Mouse (Mus musculus) MEL (cell line): ENCODE data around the gene Zfp296. TPM values are rescaled to one million over a fixed set of nuclear protein-coding genes. Genes with fewer than 3 reads are reported as not detected.

ENCODE experiments used
- DNase-seq: peaks from one replicate; pipeline ENCODE4 v3.0.0; 2011; ENCODE audit warnings: low read depth, low spot score
- H3K27ac ChIP-seq: 2 replicates; pipeline ENCODE4 v1.5.1; 2012; ENCODE audit warnings: low read depth, mild to moderate bottlenecking, control low read depth, low read length, moderate library complexity; ENCODE audit not compliant: control insufficient read depth
- H3K27me3 ChIP-seq, 2 experiments: fragments of 150-350 bp in 1 of 2; sonication (generic) in 1 of 2; 2 replicates each; pipeline ENCODE4 v1.6.1; 2012; ENCODE audit warnings: low read length in 2 of 2, mild to moderate bottlenecking in 2 of 2, improper control_type of control experiment in 1 of 2, moderate library complexity in 1 of 2; ENCODE audit not compliant: insufficient read depth in 2 of 2, control insufficient read depth in 1 of 2
- H3K36me3 ChIP-seq, 2 experiments: 2 replicates each; pipeline ENCODE4 v1.6.1; 2012 to 2014; ENCODE audit warnings: low read length in 2 of 2, improper control_type of control experiment in 1 of 2, inconsistent platforms in 1 of 2, mild to moderate bottlenecking in 1 of 2; ENCODE audit not compliant: insufficient read depth in 2 of 2, control insufficient read depth in 1 of 2
- H3K4me1 ChIP-seq, 2 experiments: fragments of 150-350 bp in 1 of 2; sonication (generic) in 1 of 2; 2 replicates each; pipeline ENCODE4 v1.6.1; 2012; ENCODE audit warnings: low read length in 2 of 2, improper control_type of control experiment in 1 of 2, mild to moderate bottlenecking in 1 of 2; ENCODE audit not compliant: insufficient read depth in 2 of 2, control insufficient read depth in 1 of 2
- H3K4me3 ChIP-seq, 2 experiments: fragments of 150-350 bp in 1 of 2; sonication (generic) in 1 of 2; 2 replicates each; pipeline ENCODE4 v1.5.1; 2012; ENCODE audit warnings: low read depth in 2 of 2, low read length in 2 of 2, mild to moderate bottlenecking in 2 of 2, moderate library complexity in 2 of 2, control low read depth in 1 of 2, improper control_type of control experiment in 1 of 2; ENCODE audit not compliant: control insufficient read depth in 1 of 2, insufficient read depth in 1 of 2
- H3K79me2 ChIP-seq: 2 replicates; pipeline ENCODE4 v1.6.1; 2012; ENCODE audit warnings: mild to moderate bottlenecking, low read length, moderate library complexity; ENCODE audit not compliant: control insufficient read depth, poor library complexity, insufficient read depth
- H3K9ac ChIP-seq: 2 replicates; pipeline ENCODE4 v1.6.1; 2012; ENCODE audit warnings: low read depth, mild to moderate bottlenecking, control low read depth, low read length, moderate library complexity; ENCODE audit not compliant: control insufficient read depth, poor library complexity, severe bottlenecking
- H3K9me3 ChIP-seq: fragments of 150-350 bp; sonication (generic); replicated peaks from 2 replicates; pipeline ENCODE4 v1.6.1; 2012; ENCODE audit warnings: mild to moderate bottlenecking, low read length, improper control_type of control experiment, moderate library complexity; ENCODE audit not compliant: insufficient read depth
- BHLHE40 ChIP-seq: IDR thresholded peaks from 2 replicates; pipeline ENCODE4 v1.6.1; 2012; ENCODE audit warnings: low read depth, mild to moderate bottlenecking, inconsistent platforms, low read length, improper control_type of control experiment, borderline replicate concordance
- CHD1 ChIP-seq: IDR thresholded peaks from 2 replicates; pipeline ENCODE4 v1.6.1; 2012; ENCODE audit warnings: low read depth, mild to moderate bottlenecking, inconsistent platforms, low read length, improper control_type of control experiment
- CTCF ChIP-seq, 3 experiments: IDR thresholded peaks in 2 of 3; conservative IDR thresholded peaks in 1 of 3; 2 replicates each; pipeline ENCODE4 v1.5.1; 2011 to 2012; ENCODE audit warnings: low read length in 3 of 3, low read depth in 2 of 3, mild to moderate bottlenecking in 2 of 3, improper control_type of control experiment in 1 of 3, inconsistent platforms in 1 of 3, mixed read lengths in 1 of 3, moderate library complexity in 1 of 3; ENCODE audit not compliant: control insufficient read depth in 1 of 3, insufficient read depth in 1 of 3, poor library complexity in 1 of 3, severe bottlenecking in 1 of 3
- E2F4 ChIP-seq: IDR thresholded peaks from 2 replicates; pipeline ENCODE4 v1.6.1; 2011; ENCODE audit warnings: low read depth, low read length, improper control_type of control experiment, borderline replicate concordance
- EP300 ChIP-seq, 2 experiments: IDR thresholded peaks; 2 replicates each; pipeline ENCODE4 v1.6.1; 2011; ENCODE audit warnings: improper control_type of control experiment in 2 of 2, low read length in 2 of 2, low read depth in 1 of 2, mild to moderate bottlenecking in 1 of 2
- GATA1 ChIP-seq: IDR thresholded peaks from 2 replicates; pipeline ENCODE4 v1.6.1; 2011; ENCODE audit warnings: low read depth, low read length, improper control_type of control experiment
- HCFC1 ChIP-seq: IDR thresholded peaks from 2 replicates; pipeline ENCODE4 v1.6.1; 2012; ENCODE audit warnings: low read depth, mild to moderate bottlenecking, inconsistent platforms, low read length, improper control_type of control experiment, moderate library complexity
- JUND ChIP-seq: IDR thresholded peaks from 2 replicates; pipeline ENCODE4 v1.6.1; 2011; ENCODE audit warnings: low read depth, mild to moderate bottlenecking, improper control_type of control experiment, low read length
- KAT2A ChIP-seq: conservative IDR thresholded peaks from 2 replicates; pipeline ENCODE4 v1.6.1; 2012; ENCODE audit warnings: low read depth, low read length, improper control_type of control experiment, inconsistent platforms
- MAX ChIP-seq: IDR thresholded peaks from 2 replicates; pipeline ENCODE4 v1.6.1; 2011; ENCODE audit warnings: low read length, improper control_type of control experiment
- MAZ ChIP-seq: IDR thresholded peaks from 2 replicates; pipeline ENCODE4 v1.6.1; 2012; ENCODE audit warnings: low read depth, mild to moderate bottlenecking, inconsistent platforms, low read length, improper control_type of control experiment
- MEF2A ChIP-seq: IDR thresholded peaks from 2 replicates; pipeline ENCODE4 v1.6.1; 2014; ENCODE audit warnings: low read depth, mild to moderate bottlenecking, inconsistent platforms, low read length, improper control_type of control experiment; ENCODE audit not compliant: poor library complexity, insufficient replicate concordance, severe bottlenecking; ENCODE audit errors: extremely low read depth
- MYB ChIP-seq: IDR thresholded peaks from 2 replicates; pipeline ENCODE4 v1.6.1; 2011; ENCODE audit warnings: mild to moderate bottlenecking, low read depth, low read length, improper control_type of control experiment
- MYC ChIP-seq: IDR thresholded peaks from 2 replicates; pipeline ENCODE4 v1.6.1; 2011; ENCODE audit warnings: low read depth, mild to moderate bottlenecking, low read length, improper control_type of control experiment, moderate library complexity
- POLR2A ChIP-seq, 2 experiments: IDR thresholded peaks; 2 replicates each; pipeline ENCODE4 v1.6.1; 2011 to 2012; ENCODE audit warnings: low read length in 2 of 2, mild to moderate bottlenecking in 2 of 2, control low read depth in 1 of 2, improper control_type of control experiment in 1 of 2, low read depth in 1 of 2, moderate library complexity in 1 of 2; ENCODE audit not compliant: control insufficient read depth in 1 of 2, insufficient read depth in 1 of 2, poor library complexity in 1 of 2
- POLR2AphosphoS2 ChIP-seq: IDR thresholded peaks from 2 replicates; pipeline ENCODE4 v1.6.1; 2011; ENCODE audit warnings: low read length, improper control_type of control experiment
- POLR2AphosphoS5 ChIP-seq: IDR thresholded peaks from 2 replicates; pipeline ENCODE4 v1.6.1; 2012; ENCODE audit warnings: low read depth, borderline replicate concordance, mild to moderate bottlenecking, inconsistent platforms, low read length, moderate library complexity, mixed read lengths
- RAD21 ChIP-seq: IDR thresholded peaks from 2 replicates; pipeline ENCODE4 v1.6.1; 2011; ENCODE audit warnings: mild to moderate bottlenecking, low read depth, low read length, improper control_type of control experiment
- RCOR1 ChIP-seq: IDR thresholded peaks from 2 replicates; pipeline ENCODE4 v1.6.1; 2012; ENCODE audit warnings: low read depth, mild to moderate bottlenecking, inconsistent platforms, low read length, improper control_type of control experiment
- SIN3A ChIP-seq: IDR thresholded peaks from 2 replicates; pipeline ENCODE4 v1.6.1; 2012; ENCODE audit warnings: low read length, improper control_type of control experiment, inconsistent platforms
- SMC3 ChIP-seq: IDR thresholded peaks from 2 replicates; pipeline ENCODE4 v1.6.1; 2011; ENCODE audit warnings: low read depth, low read length, improper control_type of control experiment
- TAL1 ChIP-seq: IDR thresholded peaks from 2 replicates; pipeline ENCODE4 v1.6.1; 2012; ENCODE audit warnings: mild to moderate bottlenecking, inconsistent platforms, low read length, moderate library complexity, mixed read lengths
- TCF12 ChIP-seq: IDR thresholded peaks from 2 replicates; pipeline ENCODE4 v1.6.1; 2014; ENCODE audit warnings: low read depth, mild to moderate bottlenecking, inconsistent platforms, low read length, improper control_type of control experiment, moderate library complexity
- USF2 ChIP-seq, 2 experiments: IDR thresholded peaks; 2 replicates each; pipeline ENCODE4 v1.6.1; 2011 to 2012; ENCODE audit warnings: improper control_type of control experiment in 2 of 2, low read length in 2 of 2, borderline replicate concordance in 1 of 2, inconsistent platforms in 1 of 2, low read depth in 1 of 2, mild to moderate bottlenecking in 1 of 2; ENCODE audit not compliant: insufficient read depth in 1 of 2
- ZC3H11A ChIP-seq: IDR thresholded peaks from 2 replicates; pipeline ENCODE4 v1.6.1; 2012; ENCODE audit warnings: low read depth, mild to moderate bottlenecking, inconsistent platforms, low read length, improper control_type of control experiment
- ZKSCAN1 ChIP-seq: IDR thresholded peaks from 2 replicates; pipeline ENCODE4 v1.6.1; 2012; ENCODE audit warnings: low read depth, mild to moderate bottlenecking, inconsistent platforms, low read length, improper control_type of control experiment, moderate library complexity
- ZMIZ1 ChIP-seq: IDR thresholded peaks from 2 replicates; pipeline ENCODE4 v1.6.1; 2012; ENCODE audit warnings: low read depth, mild to moderate bottlenecking, inconsistent platforms, low read length, improper control_type of control experiment, moderate library complexity
- ZNF384 ChIP-seq: IDR thresholded peaks from 2 replicates; pipeline ENCODE4 v1.6.1; 2012; ENCODE audit warnings: low read depth, mild to moderate bottlenecking, inconsistent platforms, low read length, improper control_type of control experiment
- polyA plus RNA-seq, 2 experiments: library from polyadenylated mRNA; stranded (reverse) in 1 of 2; unstranded in 1 of 2; fragments of >175 nt in 1 of 2; fragments of >200 nt in 1 of 2; gene quantifications; 2 replicates each; pipeline versions ENCODE4 v1.2.1 to v1.2.4; 2012; ENCODE audit warnings: low replicate concordance in 2 of 2, low read depth in 1 of 2; ENCODE audit not compliant: insufficient read length in 2 of 2, insufficient read depth in 1 of 2, missing spikeins in 1 of 2
- total RNA-seq: library from RNA; depleted of rRNA; stranded (reverse); fragments of 300-350 nt; gene quantifications from 2 replicates; pipeline ENCODE4 v1.2.3, GENCODE M21; 2012

Gene Zfp296
- total and polyA plus RNA-seq, 3 experiments, result 3.3 to 7.8 TPM; not detected in 1

DNA sequence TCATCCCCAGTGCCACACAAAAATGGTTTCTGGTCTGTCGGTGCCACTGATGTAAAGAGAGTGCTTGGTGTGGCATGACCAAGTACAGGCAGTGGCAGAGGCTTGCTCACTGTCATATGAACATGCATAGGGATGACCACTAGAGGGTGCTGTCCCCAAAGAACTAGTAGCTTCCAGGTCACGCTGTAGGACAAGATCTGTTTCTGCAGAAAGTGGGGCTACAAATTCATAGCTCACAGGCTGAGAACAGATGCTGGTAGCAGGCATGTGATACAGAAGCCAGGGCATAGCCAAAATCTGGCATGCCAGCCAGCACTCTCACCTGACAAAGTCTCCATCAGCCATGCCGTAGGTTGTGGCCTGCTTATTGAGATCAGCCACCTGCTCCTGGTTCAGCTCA lies 12.8 kb downstream of the Zfp296 start:
- H3K27ac ChIP-seq, result no peak overlapping the region
- H3K27me3 ChIP-seq, result no peaks in the 10 kb centered on the region
- H3K36me3 ChIP-seq, result peaks cover 3 to 4% of the 10 kb centered on the region in 2 experiments; a peak in 3 of 4 replicates
- H3K9me3 ChIP-seq, result no peaks in the 10 kb centered on the region
- peak; percentile 87 for DNase-seq
- H3K9ac ChIP-seq, result no peak overlapping the region
- no peak overlapping the region for H3K4me3 ChIP-seq
- H3K4me1 ChIP-seq, result peaks cover 0 to 8% of the 10 kb centered on the region in 2 experiments; a peak in 2 of 4 replicates
- TF ChIP-seq MEF2A (no peak), POLR2A (IDR thresholded peaks at IDR 0.05; ENCODE audit: control insufficient read depth in 1 of 2, insufficient read depth in 1 of 2, low read depth in 1 of 2, low read length in 2 of 2, poor library complexity in 1 of 2) (no peak), POLR2AphosphoS5 (no peak), USF2 (IDR thresholded peaks at IDR 0.05; ENCODE audit: borderline replicate concordance in 1 of 2, insufficient read depth in 1 of 2, low read depth in 1 of 2, low read length in 2 of 2) (no peak), EP300 (IDR thresholded peaks at IDR 0.05; ENCODE audit: low read depth in 1 of 2, low read length in 2 of 2) (no peak), MAX (no peak), ZMIZ1 (0 out of 2 replicates have a peak, but pooled peaks have one; percentile 19), SMC3 (peak; percentile 58), MYC (no peak), ZC3H11A (peak; percentile 26), RAD21 (peak; percentile 63), JUND (no peak), ZNF384 (no peak), TAL1 (no peak), GATA1 (no peak), CTCF (IDR thresholded peaks at IDR 0.05 in 2 of 3, conservative IDR thresholded peaks at IDR 0.05 in 1 of 3; ENCODE audit: control insufficient read depth in 1 of 3, insufficient read depth in 1 of 3, low read depth in 2 of 3, low read length in 3 of 3, poor library complexity in 1 of 3, severe bottlenecking in 1 of 3) (peak; percentile 80 to 95 (median 91))
- no peaks in the 10 kb centered on the region for H3K79me2 ChIP-seq

DNA sequence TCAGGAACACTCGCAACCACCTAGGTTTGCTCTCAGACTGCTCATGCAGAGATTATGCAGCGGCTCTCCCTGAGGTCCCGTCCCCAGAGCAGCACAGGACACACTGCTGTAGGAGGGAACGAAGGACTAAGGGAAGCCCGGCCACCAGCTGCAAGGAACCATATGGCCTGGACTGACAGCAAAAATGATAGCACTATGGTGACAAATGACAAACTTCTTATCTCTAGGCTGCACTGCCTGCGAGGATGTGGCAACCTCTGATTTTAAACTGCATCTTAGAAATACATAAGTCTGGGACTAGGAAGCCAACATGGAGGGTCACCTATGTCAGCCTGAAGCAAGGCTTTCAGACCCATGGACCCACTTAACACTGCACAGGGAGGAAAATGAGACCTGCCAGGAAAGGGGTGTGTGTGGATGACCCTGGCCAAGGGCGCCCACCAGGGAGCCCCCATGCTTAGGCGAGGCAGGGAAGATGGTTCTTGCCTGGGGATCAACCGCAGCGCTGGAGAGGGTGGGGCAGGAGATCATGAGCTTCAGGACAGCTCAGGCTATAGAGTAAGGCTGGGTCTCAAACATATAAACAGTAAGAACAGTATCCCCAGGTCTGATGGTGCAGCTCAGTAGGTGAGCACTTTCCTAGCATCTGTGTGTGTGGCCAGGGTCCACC lies 16.1 kb downstream of the Zfp296 start:
- H3K79me2 ChIP-seq, result no peaks in the 10 kb centered on the region
- no peaks in the 10 kb centered on the region for H3K27me3 ChIP-seq
- peaks cover 0 to 8% of the 10 kb centered on the region in 2 experiments; a peak in 2 of 4 replicates for H3K4me1 ChIP-seq
- no peaks in the 10 kb centered on the region for H3K9me3 ChIP-seq
- no peak overlapping the region for H3K27ac ChIP-seq
- no peak overlapping the region for H3K4me3 ChIP-seq
- peaks cover 2 to 3% of the 10 kb centered on the region in 2 experiments; a peak in 2 of 4 replicates for H3K36me3 ChIP-seq
- no peak overlapping the region for H3K9ac ChIP-seq
- peak; percentile 55 for DNase-seq
- TF ChIP-seq USF2 (IDR thresholded peaks at IDR 0.05; ENCODE audit: borderline replicate concordance in 1 of 2, insufficient read depth in 1 of 2, low read depth in 1 of 2, low read length in 2 of 2) (no peak), MAZ (no peak), HCFC1 (no peak), ZNF384 (no peak), SMC3 (no peak), TAL1 (peak; percentile 77), RCOR1 (peak; percentile 71), CHD1 (no peak), TCF12 (peak; percentile 82), ZMIZ1 (no peak), MYB (no peak), E2F4 (no peak), RAD21 (no peak), CTCF (IDR thresholded peaks at IDR 0.05 in 2 of 3, conservative IDR thresholded peaks at IDR 0.05 in 1 of 3; ENCODE audit: control insufficient read depth in 1 of 3, insufficient read depth in 1 of 3, low read depth in 2 of 3, low read length in 3 of 3, poor library complexity in 1 of 3, severe bottlenecking in 1 of 3) (no peak), MYC (no peak), KAT2A (no peak), POLR2AphosphoS2 (no peak), ZKSCAN1 (no peak), BHLHE40 (no peak), SIN3A (peak; percentile 50), EP300 (IDR thresholded peaks at IDR 0.05; ENCODE audit: low read depth in 1 of 2, low read length in 2 of 2) (peak; percentile 56 to 72), POLR2AphosphoS5 (no peak), GATA1 (peak; percentile 82)
